Mouse (Mus musculus): ENCODE measurements around the gene Slc6a17. TPM values are rescaled to one million over a fixed set of nuclear protein-coding genes. Genes with fewer than 3 reads are reported as not detected.

Gene Slc6a17
- polyA plus RNA-seq, 1 experiment from 2014 or later = 1.1 TPM

- no peak overlapping the region for H3K27ac ChIP-seq (ENCODE audit: low read length)
- no peaks in the 10 kb centered on the region for H3K9me3 ChIP-seq (ENCODE audit: control insufficient read depth, low read length)
- H3K36me3 ChIP-seq (ENCODE audit: control insufficient read depth, insufficient read depth, low read length) = no peaks in the 10 kb centered on the region
- H3K9ac ChIP-seq (ENCODE audit: low read depth, low read length) = no peak overlapping the region
- no peak for ATAC-seq
- no peak overlapping the region for H3K4me2 ChIP-seq (ENCODE audit: low read depth, low read length)
- WGBS = 68% methylated on average over 8 of the region's 8 CpGs
- no peaks in the 10 kb centered on the region for H3K4me1 ChIP-seq (ENCODE audit: control insufficient read depth, insufficient read depth, low read length)
- H3K4me3 ChIP-seq (ENCODE audit: low read length) = no peak overlapping the region
- no peaks in the 10 kb centered on the region for H3K27me3 ChIP-seq (replicated peaks; ENCODE audit: control insufficient read depth, insufficient read depth, low read length)
These were observed 9.1 kb downstream of the Slc6a17 start for GRCm38 (mm10) chr3:107508696-107509095.

DNA sequence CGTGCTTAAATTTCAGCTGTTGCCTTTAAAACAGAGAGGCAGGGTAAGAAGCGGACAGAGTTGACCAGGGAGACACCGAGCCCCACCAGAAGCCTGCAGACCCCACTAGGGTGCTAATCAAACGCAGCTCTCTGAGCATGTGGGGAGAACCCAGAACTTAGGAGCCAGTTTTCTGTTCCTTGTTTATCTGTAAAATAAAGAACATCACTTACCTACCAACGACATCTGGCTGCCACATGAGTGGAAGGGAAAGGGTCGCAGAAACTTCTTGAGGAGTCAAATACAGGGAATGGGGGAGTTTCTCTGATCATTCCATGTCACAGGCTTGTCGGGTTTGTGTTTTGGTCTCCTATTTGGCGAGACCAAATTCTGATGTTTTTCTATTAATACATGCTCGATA is 9.9 kb downstream of the Slc6a17 start:
- H3K27ac ChIP-seq (ENCODE audit: low read length) = no peak overlapping the region
- H3K4me3 ChIP-seq (ENCODE audit: low read length) = no peak overlapping the region
- H3K9ac ChIP-seq (ENCODE audit: low read depth, low read length) = no peak overlapping the region
- ATAC-seq = no peak
- H3K27me3 ChIP-seq (replicated peaks; ENCODE audit: control insufficient read depth, insufficient read depth, low read length) = no peaks in the 10 kb centered on the region
- 76% methylated on average over 9 of the region's 9 CpGs for WGBS
- no peak overlapping the region for H3K4me2 ChIP-seq (ENCODE audit: low read depth, low read length)
- no peaks in the 10 kb centered on the region for H3K4me1 ChIP-seq (ENCODE audit: control insufficient read depth, insufficient read depth, low read length)
- H3K36me3 ChIP-seq (ENCODE audit: control insufficient read depth, insufficient read depth, low read length) = no peaks in the 10 kb centered on the region
- no peaks in the 10 kb centered on the region for H3K9me3 ChIP-seq (ENCODE audit: control insufficient read depth, low read length)

GRCm38 (mm10) chr3:107506531-107506930 is 11.3 kb downstream of the Slc6a17 start:
- no peak overlapping the region for H3K9ac ChIP-seq (ENCODE audit: low read depth, low read length)
- no peaks in the 10 kb centered on the region for H3K4me1 ChIP-seq (ENCODE audit: control insufficient read depth, insufficient read depth, low read length)
- ATAC-seq = no peak
- H3K27me3 ChIP-seq (replicated peaks; ENCODE audit: control insufficient read depth, insufficient read depth, low read length) = no peaks in the 10 kb centered on the region
- H3K27ac ChIP-seq (ENCODE audit: low read length) = no peak overlapping the region
- no peaks in the 10 kb centered on the region for H3K9me3 ChIP-seq (ENCODE audit: control insufficient read depth, low read length)
- H3K4me2 ChIP-seq (ENCODE audit: low read depth, low read length) = no peak overlapping the region
- H3K4me3 ChIP-seq (ENCODE audit: low read length) = no peak overlapping the region
- WGBS = 49% methylated on average over 4 of the region's 4 CpGs
- no peaks in the 10 kb centered on the region for H3K36me3 ChIP-seq (ENCODE audit: control insufficient read depth, insufficient read depth, low read length)

DNA sequence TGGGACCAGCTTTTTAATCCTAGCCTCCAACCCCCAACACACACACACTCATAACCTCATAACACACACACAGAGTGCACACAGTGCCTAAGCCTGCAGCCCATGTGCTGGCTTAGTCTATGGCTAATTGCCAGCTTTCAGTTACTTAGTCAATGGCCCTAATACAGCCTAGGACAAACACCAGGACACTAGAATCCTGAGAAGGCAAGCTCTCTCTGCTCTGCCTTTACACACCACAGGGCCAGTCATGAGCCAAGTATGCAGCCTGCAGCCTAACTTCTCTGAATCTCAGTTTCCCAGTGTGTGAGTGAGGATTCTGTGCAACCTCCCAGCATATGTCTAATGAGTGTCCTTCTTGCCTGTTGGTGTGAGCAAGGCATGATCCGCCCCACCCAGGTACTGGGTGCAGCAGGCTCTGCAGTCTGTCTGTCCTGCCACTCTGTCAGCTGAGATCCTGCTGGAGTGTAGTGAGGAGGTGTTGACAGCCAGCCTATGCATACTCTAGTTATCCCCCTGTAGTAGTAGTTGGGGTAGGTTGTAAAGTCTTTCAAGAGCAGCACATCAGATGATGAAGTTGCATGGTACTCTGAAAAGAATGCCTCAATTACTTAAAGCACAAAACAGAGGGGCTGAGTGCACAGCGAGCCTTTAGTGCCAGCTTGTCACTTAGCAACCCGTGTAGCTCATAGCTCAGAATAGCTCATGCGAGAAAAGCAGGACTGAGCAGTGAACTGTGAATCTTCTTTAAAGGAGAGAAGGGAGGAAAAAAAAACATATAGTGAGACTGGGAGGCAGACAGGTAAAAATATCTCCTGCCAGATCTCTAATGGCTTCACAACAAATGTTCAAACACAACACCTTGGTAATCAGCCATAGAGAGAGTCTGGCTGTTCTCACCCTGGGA is 12.1 kb downstream of the Slc6a17 start:
- no peaks in the 10 kb centered on the region for H3K4me1 ChIP-seq (ENCODE audit: control insufficient read depth, insufficient read depth, low read length)
- H3K27ac ChIP-seq (ENCODE audit: low read length) = no peak overlapping the region
- H3K4me3 ChIP-seq (ENCODE audit: low read length) = no peak overlapping the region
- no peak overlapping the region for H3K9ac ChIP-seq (ENCODE audit: low read depth, low read length)
- WGBS = 56% methylated on average over 4 of the region's 4 CpGs
- no peaks in the 10 kb centered on the region for H3K27me3 ChIP-seq (replicated peaks; ENCODE audit: control insufficient read depth, insufficient read depth, low read length)
- no peak overlapping the region for H3K4me2 ChIP-seq (ENCODE audit: low read depth, low read length)
- no peaks in the 10 kb centered on the region for H3K36me3 ChIP-seq (ENCODE audit: control insufficient read depth, insufficient read depth, low read length)
- H3K9me3 ChIP-seq (ENCODE audit: control insufficient read depth, low read length) = no peaks in the 10 kb centered on the region
- ATAC-seq = no peak

DNA sequence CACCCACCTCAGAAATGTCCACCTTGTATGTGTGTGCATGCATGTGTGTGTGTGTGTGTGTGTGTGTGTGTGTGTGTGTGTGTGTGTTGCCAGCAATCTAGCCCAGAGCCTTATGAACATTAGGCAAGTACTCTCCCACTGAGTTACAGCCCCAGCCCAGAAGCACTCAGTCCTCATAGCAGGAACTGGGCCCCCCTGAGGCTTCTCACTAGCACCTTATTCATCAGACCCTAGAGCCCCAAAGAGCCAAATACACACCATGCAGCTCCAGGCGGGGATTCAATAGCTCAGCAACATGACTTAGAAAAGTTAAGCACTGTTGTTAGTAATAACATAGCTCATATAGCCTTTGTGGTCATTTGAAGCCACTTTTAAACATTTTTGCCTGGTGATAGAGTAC is 13.3 kb downstream of the Slc6a17 start:
- ATAC-seq = no peak

DNA sequence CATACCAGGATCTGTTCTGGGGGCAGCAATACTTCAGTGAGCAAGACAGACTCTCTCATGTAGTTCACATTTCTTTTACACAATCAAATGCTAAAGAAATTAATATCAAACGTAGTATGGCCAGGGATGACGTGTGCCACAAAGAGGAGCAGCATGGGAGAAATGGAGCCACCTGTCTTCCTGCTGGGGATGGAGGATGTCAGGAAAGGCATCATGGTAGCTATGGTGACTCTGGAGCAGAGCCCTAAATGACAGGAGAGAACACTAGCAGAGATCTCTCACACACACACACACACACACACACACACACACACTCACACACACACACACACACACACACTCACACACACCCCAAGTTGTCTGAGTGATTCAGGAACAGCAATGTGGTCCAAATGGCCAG is 14.1 kb downstream of the Slc6a17 start:
- no peak overlapping the region for H3K4me3 ChIP-seq (ENCODE audit: low read length)
- H3K27me3 ChIP-seq (replicated peaks; ENCODE audit: control insufficient read depth, insufficient read depth, low read length) = no peaks in the 10 kb centered on the region
- ATAC-seq = no peak
- H3K4me1 ChIP-seq (ENCODE audit: control insufficient read depth, insufficient read depth, low read length) = no peaks in the 10 kb centered on the region
- H3K4me2 ChIP-seq (ENCODE audit: low read depth, low read length) = no peak overlapping the region
- H3K36me3 ChIP-seq (ENCODE audit: control insufficient read depth, insufficient read depth, low read length) = 0 out of 2 replicates have a peak, but pooled peaks cover 3% of the 10 kb centered on the region
- 0 out of 2 replicates have a peak, but pooled peaks cover 5% of the 10 kb centered on the region for H3K9me3 ChIP-seq (ENCODE audit: control insufficient read depth, low read length)
- 76% methylated on average over 2 of the region's 2 CpGs for WGBS
- H3K9ac ChIP-seq (ENCODE audit: low read depth, low read length) = no peak overlapping the region
- H3K27ac ChIP-seq (ENCODE audit: low read length) = no peak overlapping the region

More for the DNA sequence above, 13.3 kb downstream of the Slc6a17 start:
- H3K36me3 ChIP-seq (ENCODE audit: control insufficient read depth, insufficient read depth, low read length) = 0 out of 2 replicates have a peak, but pooled peaks cover 3% of the 10 kb centered on the region
- 0 out of 2 replicates have a peak, but pooled peaks cover 5% of the 10 kb centered on the region for H3K9me3 ChIP-seq (ENCODE audit: control insufficient read depth, low read length)
- 62% methylated on average over 1 of the region's 1 CpGs for WGBS
- no peaks in the 10 kb centered on the region for H3K4me1 ChIP-seq (ENCODE audit: control insufficient read depth, insufficient read depth, low read length)
- no peak overlapping the region for H3K4me3 ChIP-seq (ENCODE audit: low read length)
- H3K4me2 ChIP-seq (ENCODE audit: low read depth, low read length) = no peak overlapping the region
- H3K9ac ChIP-seq (ENCODE audit: low read depth, low read length) = no peak overlapping the region
- H3K27me3 ChIP-seq (replicated peaks; ENCODE audit: control insufficient read depth, insufficient read depth, low read length) = no peaks in the 10 kb centered on the region
- H3K27ac ChIP-seq (ENCODE audit: low read length) = no peak overlapping the region

DNA sequence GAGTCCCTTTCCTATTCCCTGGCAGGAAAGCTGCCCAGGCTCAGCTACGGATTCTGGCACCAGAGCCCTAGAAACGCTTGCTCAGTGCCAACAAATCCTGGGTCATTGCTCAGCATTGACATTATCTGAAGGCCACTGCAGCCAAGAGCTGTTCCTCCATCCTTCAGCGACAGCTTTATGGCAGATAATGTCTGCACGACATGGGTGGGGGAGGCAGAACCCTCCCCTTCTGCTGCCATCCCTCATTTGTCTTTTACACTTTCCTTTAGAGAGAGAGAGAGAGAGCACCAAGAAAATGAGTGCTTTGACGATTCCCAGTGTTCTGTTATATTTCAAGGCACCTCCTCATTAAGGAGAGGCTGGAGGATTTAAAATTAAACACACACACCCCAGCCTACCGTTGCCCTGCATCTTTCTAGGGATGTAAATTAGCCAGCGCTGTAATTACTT is 16.1 kb downstream of the Slc6a17 start:
- WGBS = 31% methylated on average over 7 of the region's 7 CpGs
- no peak for ATAC-seq
- H3K4me1 ChIP-seq (ENCODE audit: control insufficient read depth, insufficient read depth, low read length) = no peaks in the 10 kb centered on the region

DNA sequence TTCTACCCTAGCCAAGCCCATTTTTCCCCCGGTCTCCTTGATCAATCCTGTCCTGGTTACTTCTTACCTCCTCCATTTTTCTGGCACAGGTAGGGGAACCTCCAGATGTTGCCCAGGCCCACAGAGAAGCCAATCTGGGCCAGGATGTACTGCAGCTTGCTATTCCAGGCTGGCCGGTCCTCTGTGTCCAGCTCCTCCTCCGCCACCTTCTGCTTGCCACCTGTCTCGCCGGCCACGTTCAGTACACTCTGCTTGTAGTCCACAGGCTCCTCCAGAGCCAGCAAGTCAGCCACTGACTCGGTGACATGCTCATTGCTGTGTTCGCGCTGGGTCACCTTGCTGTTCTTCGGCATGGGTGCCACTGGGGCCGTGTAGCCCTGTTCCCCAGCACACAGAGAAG is 17.5 kb downstream of the Slc6a17 start:
- Histone ChIP-seq H3K4me1 (ENCODE audit: control insufficient read depth, insufficient read depth, low read length) (no peaks in the 10 kb centered on the region), H3K4me3 (ENCODE audit: low read length) (no peak overlapping the region), H3K27ac (ENCODE audit: low read length) (no peak overlapping the region), H3K4me2 (ENCODE audit: low read depth, low read length) (no peak overlapping the region), H3K9me3 (ENCODE audit: control insufficient read depth, low read length) (0 out of 2 replicates have a peak, but pooled peaks cover 5% of the 10 kb centered on the region), H3K9ac (ENCODE audit: low read depth, low read length) (no peak overlapping the region), H3K36me3 (ENCODE audit: control insufficient read depth, insufficient read depth, low read length) (0 out of 2 replicates have a peak, but pooled peaks cover 3% of the 10 kb centered on the region), H3K27me3 (replicated peaks; ENCODE audit: control insufficient read depth, insufficient read depth, low read length) (no peaks in the 10 kb centered on the region)
- ATAC-seq = no peak
- 90% methylated on average over 11 of the region's 11 CpGs for WGBS

More for the DNA sequence above, 16.1 kb downstream of the Slc6a17 start:
- Histone ChIP-seq H3K4me2 (ENCODE audit: low read depth, low read length) (no peak overlapping the region), H3K27ac (ENCODE audit: low read length) (no peak overlapping the region), H3K9me3 (ENCODE audit: control insufficient read depth, low read length) (0 out of 2 replicates have a peak, but pooled peaks cover 5% of the 10 kb centered on the region), H3K9ac (ENCODE audit: low read depth, low read length) (no peak overlapping the region), H3K36me3 (ENCODE audit: control insufficient read depth, insufficient read depth, low read length) (0 out of 2 replicates have a peak, but pooled peaks cover 3% of the 10 kb centered on the region), H3K27me3 (replicated peaks; ENCODE audit: control insufficient read depth, insufficient read depth, low read length) (no peaks in the 10 kb centered on the region), H3K4me3 (ENCODE audit: low read length) (no peak overlapping the region)

GRCm38 (mm10) chr3:107496086-107496850 is 21.6 kb downstream of the Slc6a17 start:
- ATAC-seq = no peak
- H3K9ac ChIP-seq (ENCODE audit: low read depth, low read length) = no peak overlapping the region

More at GRCm38 (mm10) chr3:107496086-107496850, 21.6 kb downstream of the Slc6a17 start:
- no peak overlapping the region for H3K27ac ChIP-seq (ENCODE audit: low read length)
- H3K4me2 ChIP-seq (ENCODE audit: low read depth, low read length) = no peak overlapping the region
- H3K4me3 ChIP-seq (ENCODE audit: low read length) = no peak overlapping the region
- no peaks in the 10 kb centered on the region for H3K27me3 ChIP-seq (replicated peaks; ENCODE audit: control insufficient read depth, insufficient read depth, low read length)
- 0 out of 2 replicates have a peak, but pooled peaks cover 5% of the 10 kb centered on the region for H3K9me3 ChIP-seq (ENCODE audit: control insufficient read depth, low read length)
- 0 out of 2 replicates have a peak, but pooled peaks cover 3% of the 10 kb centered on the region for H3K36me3 ChIP-seq (ENCODE audit: control insufficient read depth, insufficient read depth, low read length)
- 72% methylated on average over 13 of the region's 13 CpGs for whole genome bisulfite sequencing
- H3K4me1 ChIP-seq (ENCODE audit: control insufficient read depth, insufficient read depth, low read length) = peaks cover 8% of the 10 kb centered on the region; the same call in 1 of the 2 replicates

Data from intestine, embryonic 16.5 days (tissue).